Mouse (Mus musculus): ENCODE measurements around the gene Tuba1c. TPM values are rescaled to one million over a fixed set of nuclear protein-coding genes. Genes with fewer than 3 reads are reported as not detected.
A peak's percentile ranks its signal among the peaks of the same experiment; 100 is the strongest.

Gene Tuba1c
- total and polyA plus RNA-seq, 3 experiments, result 178 to 390 (median 220) TPM

- TF ChIP-seq KAT2A (IDR thresholded peaks at IDR 0.05; ENCODE audit: insufficient replicate concordance, low read length) (no peak), MEF2A (IDR thresholded peaks at IDR 0.05; ENCODE audit: borderline replicate concordance, low read depth, low read length) (no peak), CHD2 (IDR thresholded peaks at IDR 0.05; ENCODE audit: low read length) (no peak)
Observed at GRCm38 (mm10) chr15:98993865-98994264, 35.8 kb upstream of the Tuba1c start (continued).

GRCm38 (mm10) chr15:98994957-98995520 lies 34.7 kb upstream of the Tuba1c start:
- dilution Hi-C loops (cut with MboI; ENCODE audit: extremely low pct_ligation_motif_present, extremely low pct_unique_long_range_greater_than_20kb, low sequenced_read_pairs), result no loop called here
- in situ Hi-C loops (cut with MboI; ENCODE audit: low pct_ligation_motif_present, low pct_unique_long_range_greater_than_20kb, low sequenced_read_pairs), result loop anchor here (5.0 to 10.0 kb wide), 2 partner anchors 60 to 108 kb away; partner anchors contain the start of gene Tuba1b
- no peak for DNase-seq (ENCODE audit: extremely low read depth)
- H3K9ac ChIP-seq (ENCODE audit: insufficient read depth, low read depth), result no peak overlapping the region
- H3K4me2 ChIP-seq (ENCODE audit: insufficient read depth, low read depth, poor library complexity, severe bottlenecking), result 0 out of 2 replicates have a peak overlapping the region, but pooled peaks have one; percentile 0
- TF ChIP-seq NELFE (IDR thresholded peaks at IDR 0.05; ENCODE audit: low read depth, low read length), result no peak
- no peak for TF ChIP-seq JUN (IDR thresholded peaks at IDR 0.05; ENCODE audit: insufficient read depth, low read depth, low read length)
- TF ChIP-seq CTCF (conservative IDR thresholded peaks at IDR 0.05 in 1 of 2, IDR thresholded peaks at IDR 0.05 in 1 of 2; ENCODE audit: low read depth in 2 of 2, low read length in 2 of 2), result no peak
- TF ChIP-seq ZNF384 (IDR thresholded peaks at IDR 0.05; ENCODE audit: low read depth, low read length), result no peak
- TF ChIP-seq IRF4 (IDR thresholded peaks at IDR 0.05; ENCODE audit: low read depth, low read length), result no peak
- no peak for TF ChIP-seq ZC3H11A (IDR thresholded peaks at IDR 0.05; ENCODE audit: low read depth, low read length)
- TF ChIP-seq TCF12 (IDR thresholded peaks at IDR 0.05; ENCODE audit: low read depth, low read length), result no peak
- no peak for TF ChIP-seq SIN3A (IDR thresholded peaks at IDR 0.05; ENCODE audit: low read length)
- TF ChIP-seq MAZ (IDR thresholded peaks at IDR 0.05; ENCODE audit: low read depth, low read length), result no peak
- no peaks in the 10 kb centered on the region for H3K79me2 ChIP-seq (replicated peaks; ENCODE audit: control insufficient read depth, extremely low read depth, insufficient read depth, poor library complexity, severe bottlenecking)
- H3K36me3 ChIP-seq (replicated peaks in 1 of 2; ENCODE audit: control insufficient read depth in 1 of 2, insufficient read depth in 1 of 2, low read length in 1 of 2), result no peaks in the 10 kb centered on the region
- H3K4me3 ChIP-seq (replicated peaks in 1 of 3; ENCODE audit: low read depth in 2 of 3, low read length in 2 of 3, poor library complexity in 1 of 3), result no peak overlapping the region
- no peaks in the 10 kb centered on the region for H3K27me3 ChIP-seq (replicated peaks)
- peaks cover 5 to 42% of the 10 kb centered on the region in 2 experiments for H3K4me1 ChIP-seq (ENCODE audit: control insufficient read depth in 1 of 2, insufficient read depth in 2 of 2)
- no peak overlapping the region for H3K27ac ChIP-seq (ENCODE audit: insufficient read depth, low read depth)
- H3K9me3 ChIP-seq (replicated peaks; ENCODE audit: low read length), result no peaks in the 10 kb centered on the region

GRCm38 (mm10) chr15:98996840-98997239 lies 32.9 kb upstream of the Tuba1c start:
- TF ChIP-seq BHLHE40 (IDR thresholded peaks at IDR 0.05; ENCODE audit: low read depth, low read length), result no peak
- no peak for TF ChIP-seq IRF4 (IDR thresholded peaks at IDR 0.05; ENCODE audit: low read depth, low read length)
- TF ChIP-seq MEF2A (IDR thresholded peaks at IDR 0.05; ENCODE audit: borderline replicate concordance, low read depth, low read length), result no peak
- TF ChIP-seq POLR2A (IDR thresholded peaks at IDR 0.05; ENCODE audit: low read depth, low read length), result no peak
- TF ChIP-seq CHD1 (IDR thresholded peaks at IDR 0.05; ENCODE audit: low read depth, low read length), result no peak
- TF ChIP-seq MXI1 (IDR thresholded peaks at IDR 0.05; ENCODE audit: low read depth, low read length), result no peak
- TF ChIP-seq MYC (IDR thresholded peaks at IDR 0.05; ENCODE audit: low read depth, low read length), result no peak
- TF ChIP-seq KAT2A (IDR thresholded peaks at IDR 0.05; ENCODE audit: insufficient replicate concordance, low read length), result no peak
- no peak for TF ChIP-seq E2F4 (IDR thresholded peaks at IDR 0.05; ENCODE audit: insufficient replicate concordance, low read depth, low read length)
- DNase-seq (ENCODE audit: extremely low read depth), result no peak
- Histone ChIP-seq H3K4me3 (replicated peaks in 1 of 3; ENCODE audit: low read depth in 2 of 3, low read length in 2 of 3, poor library complexity in 1 of 3) (no peak overlapping the region), H3K4me1 (ENCODE audit: control insufficient read depth in 1 of 2, insufficient read depth in 2 of 2) (peaks cover 5 to 32% of the 10 kb centered on the region in 2 experiments), H3K9ac (ENCODE audit: insufficient read depth, low read depth) (no peak overlapping the region), H3K27me3 (replicated peaks) (no peaks in the 10 kb centered on the region), H3K4me2 (ENCODE audit: insufficient read depth, low read depth, poor library complexity, severe bottlenecking) (no peak overlapping the region), H3K9me3 (replicated peaks; ENCODE audit: low read length) (no peaks in the 10 kb centered on the region), H3K79me2 (replicated peaks; ENCODE audit: control insufficient read depth, extremely low read depth, insufficient read depth, poor library complexity, severe bottlenecking) (no peaks in the 10 kb centered on the region), H3K27ac (ENCODE audit: insufficient read depth, low read depth) (no peak overlapping the region), H3K36me3 (replicated peaks in 1 of 2; ENCODE audit: control insufficient read depth in 1 of 2, insufficient read depth in 1 of 2, low read length in 1 of 2) (no peaks in the 10 kb centered on the region)
- dilution Hi-C loops (cut with MboI; ENCODE audit: extremely low pct_ligation_motif_present, extremely low pct_unique_long_range_greater_than_20kb, low sequenced_read_pairs), result no loop called here
- in situ Hi-C loops (cut with MboI; ENCODE audit: low pct_ligation_motif_present, low pct_unique_long_range_greater_than_20kb, low sequenced_read_pairs), result loop anchor here (10.0 kb wide), 1 partner anchor 62 kb away; the partner anchor contains the start of gene Tuba1b

All from CH12.LX (cell line).